Mouse (Mus musculus): ENCODE measurements around the gene Mcrip1.
A peak's percentile ranks its signal among the peaks of the same experiment; 100 is the strongest.

- TF ChIP-seq CTCF (IDR thresholded peaks at IDR 0.05; ENCODE audit: borderline replicate concordance, insufficient read depth, low read length) (no peak), POLR2A (IDR thresholded peaks at IDR 0.05; ENCODE audit: low read depth, low read length) (peak; percentile 100)
Measured at GRCm38 (mm10) chr11:120572752-120573584, 23.4 kb upstream of the Mcrip1 start, which contains the start of gene P4hb.
